Mouse (Mus musculus): ENCODE data around the gene Pitx2. TPM values are rescaled to one million over a fixed set of nuclear protein-coding genes. Genes with fewer than 3 reads are reported as not detected.

Gene Pitx2
- total RNA-seq, 2 experiments from 2014 or later: 9.0 to 9.2 TPM

- intact Hi-C loops (cut with DNase I; ENCODE audit: low total_unique reads): loop anchor here (5.0 to 10.0 kb wide), 3 partner anchors 726 to 1196 kb away; no protein-coding TSS in a partner anchor
- no peak for DNase-seq
Observed at GRCm38 (mm10) chr3:129200501-129200890, 818 bp downstream of the Pitx2 start.

- intact Hi-C loops (cut with DNase I; ENCODE audit: low total_unique reads): loop anchor here (5.0 to 10.0 kb wide), 3 partner anchors 726 to 1196 kb away; no protein-coding TSS in a partner anchor
- DNase-seq: no peak
Observed at GRCm38 (mm10) chr3:129201156-129201555, 1.5 kb downstream of the Pitx2 start.

DNA sequence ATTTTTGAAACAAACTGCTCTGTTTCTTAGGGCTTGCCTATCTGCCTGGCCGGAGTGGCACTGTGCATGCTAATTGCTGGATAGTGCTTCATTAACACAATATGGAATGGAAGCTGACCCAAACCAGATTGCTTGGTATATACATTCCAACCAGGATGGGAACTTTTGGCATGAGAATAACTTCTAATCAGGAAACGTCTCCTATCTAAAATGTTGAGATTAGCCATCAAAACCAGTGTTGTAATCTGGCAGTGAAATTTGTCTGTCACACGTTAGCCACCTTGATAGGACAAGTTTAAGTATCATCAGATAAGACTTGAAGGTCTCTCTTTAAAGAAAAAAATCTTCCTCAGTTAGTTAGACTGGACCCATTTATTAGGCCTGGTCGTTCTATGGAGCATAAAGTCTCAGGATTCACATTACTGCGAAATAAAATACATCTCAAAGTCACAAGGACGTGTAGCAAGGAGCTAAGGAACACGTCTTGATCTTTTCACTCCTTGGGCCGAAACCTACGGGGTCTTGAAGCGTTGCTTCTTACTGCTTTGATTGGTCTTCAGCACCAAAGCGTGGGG is 2.1 kb downstream of the Pitx2 start:
- intact Hi-C loops (cut with DNase I; ENCODE audit: low total_unique reads): loop anchor here (5.0 to 10.0 kb wide), 3 partner anchors 727 to 1197 kb away; no protein-coding TSS in a partner anchor
- DNase-seq: no peak

- DNase-seq: no peak
- intact Hi-C loops (cut with DNase I; ENCODE audit: low total_unique reads): loop anchor here (5.0 to 10.0 kb wide), 3 partner anchors 728 to 1198 kb away; no protein-coding TSS in a partner anchor
Observed at GRCm38 (mm10) chr3:129202871-129203740, 3.4 kb downstream of the Pitx2 start.

- intact Hi-C loops (cut with DNase I; ENCODE audit: low total_unique reads): loop anchor here (5.0 to 10.0 kb wide), 3 partner anchors 729 to 1199 kb away; no protein-coding TSS in a partner anchor
- DNase-seq: no peak
Observed at GRCm38 (mm10) chr3:129203761-129204440, 4.2 kb downstream of the Pitx2 start.

GRCm38 (mm10) chr3:129204441-129205313 is 5.0 kb downstream of the Pitx2 start:
- intact Hi-C loops (cut with DNase I; ENCODE audit: low total_unique reads): loop anchor here (5.0 to 10.0 kb wide), 3 partner anchors 730 to 1200 kb away; no protein-coding TSS in a partner anchor
- DNase-seq: peak; percentile 76

GRCm38 (mm10) chr3:129205481-129206175 is 6.0 kb downstream of the Pitx2 start:
- DNase-seq: no peak
- intact Hi-C loops (cut with DNase I; ENCODE audit: low total_unique reads): loop anchor here (10.0 kb wide), 2 partner anchors 731 to 1201 kb away; no protein-coding TSS in a partner anchor

DNA sequence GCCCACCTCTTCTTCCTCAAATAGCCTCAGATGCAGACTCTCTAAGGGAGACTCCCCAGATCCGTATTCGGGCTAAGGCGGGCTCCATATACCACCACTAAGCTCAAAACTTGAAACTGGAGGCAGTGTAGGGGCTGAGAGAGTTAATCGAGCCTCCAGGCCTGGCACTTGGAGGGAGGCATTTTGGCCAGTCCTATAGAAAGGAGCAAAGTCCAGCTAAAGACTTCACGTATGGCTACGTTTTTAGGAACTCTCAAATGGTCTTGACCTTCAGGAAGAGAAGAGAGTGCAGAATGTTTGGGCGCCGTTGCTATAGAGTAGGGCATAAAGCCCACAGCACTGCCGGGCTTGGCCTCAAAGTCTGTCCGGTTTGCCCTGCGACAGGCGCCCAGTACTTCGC is 7.1 kb downstream of the Pitx2 start:
- intact Hi-C loops (cut with DNase I; ENCODE audit: low total_unique reads): loop anchor here (10.0 kb wide), 2 partner anchors 732 to 1202 kb away; no protein-coding TSS in a partner anchor

DNA sequence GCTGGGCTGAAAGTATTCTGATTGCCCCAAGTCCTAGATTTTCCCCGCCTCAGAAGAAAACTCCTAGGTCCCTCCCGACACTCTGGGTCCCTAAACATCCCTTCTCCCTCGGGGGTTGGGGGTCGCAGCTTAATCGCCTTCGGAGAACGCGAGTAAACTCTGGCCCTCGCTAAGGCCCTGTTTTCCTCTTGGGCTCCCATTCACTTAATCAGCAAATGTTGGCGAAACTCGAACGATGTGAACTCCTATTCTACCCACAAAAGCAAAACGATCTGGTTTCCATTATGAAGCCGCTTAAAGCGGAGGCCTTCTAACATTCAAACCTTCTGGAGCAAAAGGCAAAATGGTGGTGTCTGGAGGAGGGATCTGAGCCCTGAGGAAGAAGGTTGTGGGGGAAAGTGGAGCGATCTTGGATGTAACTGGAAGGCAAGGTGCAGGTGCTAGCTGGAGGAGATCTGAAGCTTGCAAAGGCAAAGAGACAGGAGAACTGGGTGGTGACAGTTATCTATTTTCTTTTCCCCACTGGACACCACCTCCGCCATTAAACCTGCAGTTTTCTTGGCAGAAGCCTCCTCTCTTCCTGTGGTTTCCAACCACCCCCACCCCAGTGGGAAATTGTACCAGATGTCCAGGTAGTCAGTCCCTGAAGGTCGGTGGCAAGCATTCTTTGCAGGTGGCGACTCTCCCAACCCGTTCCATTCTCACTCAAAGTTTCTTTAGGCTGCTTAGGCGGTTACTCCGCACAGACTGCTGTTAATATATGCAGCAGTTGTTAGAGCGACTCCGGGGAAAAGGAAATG is 7.8 kb downstream of the Pitx2 start:
- intact Hi-C loops (cut with DNase I; ENCODE audit: low total_unique reads): loop anchor here (10.0 kb wide), 2 partner anchors 733 to 1203 kb away; no protein-coding TSS in a partner anchor
- DNase-seq: no peak

More for the DNA sequence above, 7.1 kb downstream of the Pitx2 start:
- DNase-seq: no peak

- DNase-seq: no peak
- intact Hi-C loops (cut with DNase I; ENCODE audit: low total_unique reads): loop anchor here (10.0 kb wide), 2 partner anchors 733 to 1203 kb away; no protein-coding TSS in a partner anchor
Observed at GRCm38 (mm10) chr3:129208031-129208380, 8.3 kb downstream of the Pitx2 start.

DNA sequence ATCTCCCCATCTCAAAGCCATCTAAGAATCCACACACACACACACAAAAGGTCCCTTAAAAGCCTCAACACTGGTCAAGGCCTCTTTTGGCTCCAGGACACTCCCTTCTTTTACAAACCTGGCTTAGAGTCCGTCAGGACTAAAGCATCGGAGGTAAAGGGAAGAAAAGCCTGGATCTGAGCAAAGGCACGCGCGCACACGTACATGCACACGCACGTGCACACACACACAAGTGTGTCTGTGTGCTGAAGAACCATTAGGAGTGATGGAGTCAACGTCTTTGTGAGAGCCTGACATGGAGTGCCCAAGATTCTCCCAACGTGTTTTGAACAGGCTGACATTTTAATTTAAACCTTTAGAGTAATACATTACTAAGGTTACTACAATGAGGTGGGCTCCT is 8.7 kb downstream of the Pitx2 start:
- intact Hi-C loops (cut with DNase I; ENCODE audit: low total_unique reads): loop anchor here (10.0 kb wide), 2 partner anchors 734 to 1204 kb away; no protein-coding TSS in a partner anchor
- no peak for DNase-seq

DNA sequence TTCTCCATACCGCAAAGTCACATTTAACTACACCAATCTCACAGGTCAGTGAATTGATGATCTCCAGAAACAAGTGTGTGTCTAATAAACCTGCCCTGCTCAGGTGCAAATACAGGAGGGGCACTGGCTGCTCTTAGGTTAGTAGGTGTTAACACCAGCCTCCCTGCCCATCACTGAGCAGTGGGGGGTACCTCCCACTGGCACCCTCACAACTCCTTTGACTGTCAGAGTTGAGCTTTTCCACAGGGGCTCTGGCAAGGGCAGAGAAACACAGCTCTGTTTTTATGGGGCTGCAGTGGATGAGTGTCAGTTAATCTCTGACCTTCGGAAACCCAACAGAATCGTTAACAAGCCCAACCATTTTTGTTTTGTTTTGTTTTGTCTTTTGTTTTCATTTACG is 9.6 kb downstream of the Pitx2 start:
- intact Hi-C loops (cut with DNase I; ENCODE audit: low total_unique reads): loop anchor here (10.0 kb wide), 2 partner anchors 734 to 1204 kb away; no protein-coding TSS in a partner anchor

DNA sequence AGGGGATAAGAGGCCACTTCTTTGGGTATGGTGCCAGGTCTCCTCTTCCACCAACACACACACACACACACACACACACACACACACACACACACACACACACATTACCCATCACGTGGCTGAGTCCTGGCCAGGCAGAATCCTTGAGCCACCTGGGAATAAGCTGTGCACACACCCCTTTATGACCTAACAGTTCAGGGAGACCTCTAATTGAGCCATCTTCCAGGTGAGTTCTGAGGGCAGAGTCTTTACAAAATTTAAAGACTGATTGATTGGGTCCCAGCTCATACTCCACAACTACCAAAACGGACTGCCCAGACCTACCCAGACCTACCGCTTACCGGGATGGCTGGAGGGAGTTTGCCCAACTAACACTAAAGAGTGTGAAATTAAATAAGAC is 10.1 kb downstream of the Pitx2 start:
- intact Hi-C loops (cut with DNase I; ENCODE audit: low total_unique reads): loop anchor here (10.0 kb wide), 2 partner anchors 735 to 1205 kb away; no protein-coding TSS in a partner anchor
- no peak for DNase-seq

More for the DNA sequence above, 9.6 kb downstream of the Pitx2 start:
- DNase-seq: no peak

DNA sequence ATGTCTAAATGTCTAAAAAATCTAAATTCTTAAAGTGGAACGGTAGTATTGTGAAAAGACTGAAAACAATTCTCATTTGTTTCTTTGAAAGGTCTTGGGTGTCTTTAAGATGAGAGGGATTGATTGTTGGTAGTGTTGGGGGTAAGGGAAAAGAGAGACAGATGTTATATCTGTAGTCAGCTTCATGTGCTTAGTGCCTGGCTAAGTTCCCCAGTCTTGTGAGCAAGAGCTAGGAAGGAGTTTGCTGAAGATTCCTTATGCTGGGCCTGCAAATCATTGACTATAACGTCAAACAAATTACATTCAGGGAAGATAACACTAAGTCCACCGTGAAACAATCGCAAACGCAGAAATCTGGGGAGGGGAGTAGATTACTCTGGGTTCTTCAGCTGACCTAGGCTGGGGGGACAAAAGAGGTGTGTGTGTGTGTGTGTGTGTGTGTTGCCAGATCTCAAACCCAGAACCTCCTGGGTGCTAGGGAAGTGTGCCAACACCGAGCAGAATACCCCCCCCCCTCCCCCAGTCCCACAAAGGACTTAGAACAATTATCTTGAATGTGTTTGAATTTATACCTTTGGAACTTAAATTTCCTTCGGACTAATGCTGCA is 12.5 kb downstream of the Pitx2 start:
- intact Hi-C loops (cut with DNase I; ENCODE audit: low total_unique reads): no loop called here
- DNase-seq: no peak

DNA sequence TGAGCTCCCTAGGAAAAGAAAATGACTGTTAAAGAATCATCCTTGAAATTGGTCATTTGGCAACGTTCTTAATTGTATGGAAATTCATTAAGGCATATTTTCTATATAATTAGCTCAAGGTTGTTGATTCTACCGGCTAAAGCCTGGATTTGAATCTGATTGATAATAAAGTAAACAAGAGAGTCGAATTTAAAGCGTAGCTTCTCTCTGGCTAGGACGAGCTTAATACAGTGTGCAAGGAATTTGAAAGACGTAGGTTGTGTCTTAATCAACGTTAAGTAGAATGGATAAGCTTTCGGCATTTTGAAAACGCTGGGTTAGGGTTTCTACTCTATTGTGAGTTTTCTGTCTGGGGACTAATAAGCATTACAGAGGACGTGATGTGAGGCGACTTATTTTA is 13.1 kb downstream of the Pitx2 start:
- DNase-seq: no peak
- intact Hi-C loops (cut with DNase I; ENCODE audit: low total_unique reads): no loop called here

DNA sequence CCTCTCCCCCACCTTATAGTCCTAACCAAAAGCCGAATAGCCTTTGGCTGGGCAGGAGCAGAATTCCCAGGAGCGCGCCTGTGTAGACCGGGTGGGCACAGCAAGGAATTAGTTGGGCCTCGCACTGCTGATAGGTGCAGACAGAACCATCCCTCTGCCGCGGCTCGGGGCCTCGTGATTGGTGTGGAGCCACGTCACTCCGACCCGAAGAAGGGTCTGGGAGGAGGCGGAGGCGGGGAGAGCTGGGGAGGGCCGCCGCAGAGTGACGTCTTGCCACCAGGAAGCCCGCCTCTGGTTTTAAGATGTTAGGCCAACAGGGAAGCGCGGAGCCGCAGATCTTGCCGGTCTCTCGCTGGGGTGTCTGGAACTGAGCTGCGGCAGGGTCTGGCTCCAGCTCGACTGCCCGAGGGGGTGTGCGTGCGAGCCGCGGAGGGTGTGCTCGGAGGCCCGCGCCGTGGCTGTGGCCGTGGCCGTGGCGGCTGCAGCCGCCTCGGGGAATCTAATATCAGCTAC is 14.0 kb downstream of the Pitx2 start:
- intact Hi-C loops (cut with DNase I; ENCODE audit: low total_unique reads): no loop called here
- peak; percentile 90 for DNase-seq
